ENCODE assay signal across 7 mouse cellular contexts in genomic region chrX:140542938-140543673, GRCm38 (mm10). TPM values are rescaled to one million over a fixed set of nuclear protein-coding genes. Genes with fewer than 3 reads are reported as not detected.
DNase-seq lines count a peak whose midpoint lies in the region; ATAC-seq lines count a peak whose summit lies in the region.

No protein-coding gene starts in this region.

- WGBS in embryonic facial prominence, embryonic 10.5 days, result 32% methylated on average over 18 of the region's 18 CpGs
- WGBS in limb, embryonic 10.5 days, result 24% methylated on average over 18 of the region's 18 CpGs
- 32% methylated on average over 18 of the region's 18 CpGs for WGBS in midbrain, embryonic 12.5 days

- peak overlapping the region; percentile 57 for H3K9ac ChIP-seq in midbrain, embryonic 12.5 days (replicated peaks)

- DNase-seq in adrenal gland, postnatal 14 days, result peak; percentile 79
- peak; percentile 71 for DNase-seq in embryonic facial prominence, embryonic 10.5 days (ENCODE audit: low spot score)
- DNase-seq in kidney, adult 11 months, result peak; percentile 87
- DNase-seq in limb, embryonic 10.5 days (ENCODE audit: low spot score), result peak; percentile 62
- peak; percentile 73 for DNase-seq in spleen, adult 12 weeks (ENCODE audit: low spot score)

- peaks cover 98% of the 10 kb centered on the region for H3K27me3 ChIP-seq in embryonic facial prominence, embryonic 10.5 days (replicated peaks; ENCODE audit: low read depth, poor library complexity, severe bottlenecking)
- peaks cover 98% of the 10 kb centered on the region for H3K27me3 ChIP-seq in limb, embryonic 10.5 days (ENCODE audit: low read depth, poor library complexity, severe bottlenecking)
- peaks cover 66% of the 10 kb centered on the region for H3K27me3 ChIP-seq in midbrain, embryonic 12.5 days

- no peaks in the 10 kb centered on the region for H3K9me3 ChIP-seq in embryonic facial prominence, embryonic 10.5 days
- H3K9me3 ChIP-seq in limb, embryonic 10.5 days (replicated peaks), result no peaks in the 10 kb centered on the region
- no peaks in the 10 kb centered on the region for H3K9me3 ChIP-seq in midbrain, embryonic 12.5 days

- peak overlapping the region; percentile 62 for H3K4me3 ChIP-seq in embryonic facial prominence, embryonic 10.5 days
- H3K4me3 ChIP-seq in limb, embryonic 10.5 days, result peak overlapping the region; percentile 59
- peak overlapping the region; percentile 50 for H3K4me3 ChIP-seq in midbrain, embryonic 12.5 days

- peaks cover 13% of the 10 kb centered on the region for H3K36me3 ChIP-seq in embryonic facial prominence, embryonic 10.5 days (replicated peaks)
- peaks cover 11% of the 10 kb centered on the region for H3K36me3 ChIP-seq in limb, embryonic 10.5 days
- H3K36me3 ChIP-seq in midbrain, embryonic 12.5 days, result no peaks in the 10 kb centered on the region

- H3K4me1 ChIP-seq in embryonic facial prominence, embryonic 10.5 days, result peaks cover 12% of the 10 kb centered on the region
- H3K4me1 ChIP-seq in limb, embryonic 10.5 days, result peaks cover 8% of the 10 kb centered on the region
- no peaks in the 10 kb centered on the region for H3K4me1 ChIP-seq in midbrain, embryonic 12.5 days

- ATAC-seq in granulocyte monocyte progenitor cell, adult 5-6 weeks (replicated peaks; ENCODE audit: poor library complexity, severe bottlenecking), result peak; percentile 73
- peak; percentile 72 for ATAC-seq in midbrain, embryonic 12.5 days (ENCODE audit: low FRiP score, low read depth)

- H3K4me2 ChIP-seq in midbrain, embryonic 12.5 days (replicated peaks), result peak overlapping the region; percentile 60

- peak overlapping the region; percentile 90 for H3K27ac ChIP-seq in embryonic facial prominence, embryonic 10.5 days (replicated peaks)
- H3K27ac ChIP-seq in limb, embryonic 10.5 days, result peak overlapping the region; percentile 90
- H3K27ac ChIP-seq in midbrain, embryonic 12.5 days (replicated peaks), result peak overlapping the region; percentile 84

RNA-seq across cellular contexts. Expression of gene Tsc22d3, which starts 57.4 kb away (rescaled TPM):
- total RNA-seq in adrenal gland, postnatal 14 days (2021), result 126 and 203 TPM in 2 replicates
- polyA plus RNA-seq in embryonic facial prominence, embryonic 10.5 days (2016; fragmentation: Nextera tagmentation; extraction: Ambion mirVana), result 112 and 115 TPM in 2 replicates
- total RNA-seq in granulocyte monocyte progenitor cell, adult 5-6 weeks (2014; fragmentation: Nextera tagmentation), result 18.4 and 19.9 TPM in 2 replicates
- 19.7 and 30.0 TPM in 2 replicates for total RNA-seq in granulocyte monocyte progenitor cell, adult 5-6 weeks (2017)
- 90.3 and 109 TPM in 2 replicates for polyA plus RNA-seq in limb, embryonic 10.5 days (2016; fragmentation: Nextera tagmentation; extraction: Ambion mirVana)
- polyA plus RNA-seq in midbrain, embryonic 12.5 days (2016; fragmentation: Nextera tagmentation; extraction: Ambion mirVana), result 130 and 133 TPM in 2 replicates

Comparison
In these comparisons a context has a peak if more than half of its experiments do, and no peak if none do; other contexts are left out.
1. Peak in every context shown above with its lines: DNase-seq, ATAC-seq, H3K4me3 ChIP-seq and H3K27ac ChIP-seq.